Mouse (Mus musculus): ENCODE data around the gene Kmt5b.

GRCm38 (mm10) chr19:3790077-3790476 lies 22.9 kb downstream of the Kmt5b start:
- TF ChIP-seq GATA1 (IDR thresholded peaks at IDR 0.05; ENCODE audit: borderline replicate concordance, low read length) (no peak), FLI1 (IDR thresholded peaks at IDR 0.05; ENCODE audit: low read length) (no peak)
